Mouse (Mus musculus): ENCODE data around the gene Pip5kl1.

The Pip5kl1 gene

DNA sequence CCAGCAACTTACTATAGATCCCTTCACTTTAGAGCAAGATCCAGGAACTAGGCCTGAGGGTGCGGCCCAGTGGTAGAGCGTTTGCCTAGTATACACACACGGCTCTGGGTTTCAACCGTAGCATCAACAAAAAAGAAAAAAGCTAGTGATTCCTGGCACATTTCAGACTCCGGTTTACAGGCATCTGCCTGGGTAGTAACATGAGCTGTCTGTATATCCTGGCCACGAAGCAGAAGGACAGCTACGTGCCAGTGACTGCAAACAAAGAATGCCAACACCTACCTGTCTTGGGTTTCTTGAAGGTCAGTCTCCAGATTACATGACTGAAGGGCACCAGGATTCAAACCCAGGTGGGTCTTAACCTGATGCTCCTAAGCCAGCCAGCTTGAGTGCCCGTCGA, 25.4 kb upstream of the Pip5kl1 start:
- no peak for DNase-seq

DNA sequence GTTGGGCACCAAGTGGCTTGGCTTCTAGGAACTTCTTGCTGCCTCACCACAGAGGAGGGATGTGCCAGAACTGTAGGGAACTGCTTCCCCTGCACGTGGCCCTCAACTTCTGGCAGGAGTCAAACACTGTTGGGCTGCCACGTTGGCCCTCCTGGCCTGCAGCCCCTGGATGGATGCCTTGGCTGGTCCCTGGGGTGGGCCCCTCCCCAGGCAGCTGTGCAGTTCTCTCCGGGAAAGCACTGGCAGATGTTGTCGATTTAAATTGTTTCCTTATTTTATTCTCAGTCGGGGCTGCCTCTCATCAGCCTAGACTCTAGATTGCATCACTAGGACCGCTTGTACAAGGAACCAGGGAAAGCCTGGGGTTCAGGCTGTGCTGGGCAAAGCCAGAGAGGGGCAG, 24.8 kb upstream of the Pip5kl1 start:
- DNase-seq, result no peak

DNA sequence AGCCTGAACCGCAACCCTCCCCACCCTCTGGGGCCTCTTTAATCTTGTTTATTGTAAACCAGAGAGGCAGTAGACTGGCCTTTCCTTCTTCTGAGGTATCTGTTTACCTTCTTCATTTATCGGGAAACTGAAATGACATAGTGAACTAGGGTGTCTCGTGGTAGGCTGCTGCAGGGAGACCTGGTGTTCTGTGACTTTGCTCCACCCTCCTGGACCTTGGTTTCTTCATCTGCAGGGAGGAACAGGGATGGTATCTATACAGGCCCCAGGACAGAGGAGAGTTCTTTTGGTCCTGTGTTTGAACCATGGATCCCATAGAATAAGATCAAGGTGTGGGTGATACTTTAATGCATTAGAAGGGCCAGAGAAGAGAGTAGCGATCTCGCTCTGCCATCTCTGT, 23.4 kb upstream of the Pip5kl1 start:
- DNase-seq, result no peak

DNA sequence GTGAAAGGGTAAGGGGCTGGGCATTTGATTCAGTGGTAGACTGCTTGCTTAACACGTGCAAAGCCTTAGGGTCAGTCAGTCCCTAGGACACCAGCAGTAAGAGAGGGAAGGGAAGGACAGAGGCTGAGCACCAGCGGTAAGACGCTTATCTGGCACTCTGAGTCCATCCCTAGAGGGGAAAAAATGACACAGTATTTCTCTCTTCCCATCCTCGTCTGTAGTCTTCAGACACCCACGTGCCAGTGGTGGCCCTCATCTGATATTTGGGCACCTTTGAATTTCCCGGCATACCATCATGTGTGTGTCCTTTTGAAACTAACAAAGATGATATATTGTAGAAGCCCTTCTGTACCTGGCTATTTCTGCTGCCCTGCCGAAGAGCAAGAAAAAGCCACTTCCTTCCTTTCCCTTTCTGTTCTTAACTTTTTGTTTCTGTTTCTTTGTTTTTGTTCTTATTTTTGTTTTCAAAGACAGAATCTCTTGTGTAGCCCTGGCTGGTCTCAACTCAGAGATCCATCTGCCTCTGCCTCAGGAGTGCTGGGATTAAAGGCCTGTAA, 20.9 kb upstream of the Pip5kl1 start:
- DNase-seq, result no peak

DNA sequence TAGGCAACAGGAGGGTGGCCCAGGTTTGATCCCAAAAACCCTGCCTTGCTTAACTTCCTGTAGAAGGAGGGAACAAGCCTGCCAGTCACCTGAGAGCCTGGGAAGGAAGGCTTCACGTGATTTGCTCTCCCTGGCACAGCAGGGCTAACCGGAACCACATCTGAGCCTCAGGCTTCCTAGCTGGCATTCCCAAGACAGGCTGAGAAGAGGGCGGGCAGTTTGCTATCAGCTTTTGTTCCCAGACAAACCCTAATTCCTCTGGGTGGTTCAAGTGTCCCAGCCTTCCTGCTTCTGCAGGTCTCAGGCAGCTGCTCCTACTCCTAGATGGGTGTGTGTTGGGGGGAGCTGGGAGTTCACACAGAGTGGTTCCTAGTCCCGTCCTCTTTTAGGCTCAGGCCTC, 19.1 kb upstream of the Pip5kl1 start:
- DNase-seq, result no peak

DNA sequence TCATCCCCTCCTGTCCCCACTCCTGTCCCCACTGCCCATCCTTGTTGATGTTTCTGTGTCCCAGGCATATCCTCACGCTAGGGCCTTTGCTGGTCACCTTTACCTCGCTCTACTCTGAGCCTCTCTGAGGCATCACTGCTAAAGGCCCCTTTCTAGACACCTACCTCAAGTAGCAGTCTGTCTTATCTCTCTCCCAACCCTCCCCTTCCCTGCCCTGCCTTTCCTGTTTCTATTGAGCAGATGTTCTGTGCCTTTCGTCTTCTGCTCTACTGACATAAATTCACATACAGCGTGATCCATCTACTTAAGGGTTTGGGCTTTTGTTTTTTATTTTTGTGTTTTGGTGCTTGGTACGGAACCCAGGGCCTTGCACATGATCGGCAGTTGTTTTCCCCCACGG, 18.6 kb upstream of the Pip5kl1 start:
- DNase-seq, result no peak

DNA sequence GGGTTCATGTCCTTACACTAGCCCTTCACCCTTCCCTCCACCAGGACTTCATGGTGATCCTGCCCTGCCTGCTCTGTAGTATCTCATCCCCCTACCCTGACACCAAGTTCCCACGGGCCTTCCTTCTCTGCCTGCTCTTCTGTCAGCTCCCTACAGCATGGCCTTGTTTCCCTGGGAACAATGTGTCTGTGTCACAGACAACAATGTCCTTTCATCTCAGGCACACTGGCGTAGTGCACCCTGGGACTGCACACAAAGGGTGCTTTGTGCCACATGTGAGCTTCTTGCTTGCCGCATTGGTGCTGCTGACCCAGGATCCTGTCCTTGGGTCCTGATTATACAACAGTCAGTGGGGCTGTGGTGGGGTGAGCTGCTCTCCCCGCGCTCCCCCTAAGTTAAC, 15.0 kb upstream of the Pip5kl1 start:
- no peak for DNase-seq

DNA sequence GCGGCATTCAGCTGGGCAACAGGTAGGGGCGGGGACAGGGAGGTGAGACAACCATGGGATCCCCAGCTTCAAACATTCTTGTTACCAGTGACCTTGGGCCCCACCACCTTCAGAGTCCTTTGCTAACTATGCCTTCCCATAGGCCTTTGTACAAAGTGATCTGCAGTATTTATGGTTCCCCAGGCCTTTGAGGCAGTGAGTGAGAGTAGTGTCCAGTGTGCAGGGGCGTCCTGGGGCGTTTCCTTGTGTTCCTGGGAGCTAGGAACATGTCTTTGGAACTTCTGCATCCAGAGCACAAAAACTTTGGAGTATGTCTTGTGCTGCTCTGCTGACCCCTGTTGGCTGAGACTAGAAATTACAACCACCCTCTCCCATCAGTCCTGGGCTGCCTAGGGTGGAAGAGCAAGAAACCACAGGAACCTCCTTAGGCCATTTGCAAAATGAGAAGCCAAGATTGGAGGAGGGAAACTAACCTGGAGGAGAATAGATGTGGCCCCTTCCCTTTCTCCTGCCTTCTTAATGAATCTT, 8.0 kb upstream of the Pip5kl1 start:
- peak; percentile 53 for DNase-seq

DNA sequence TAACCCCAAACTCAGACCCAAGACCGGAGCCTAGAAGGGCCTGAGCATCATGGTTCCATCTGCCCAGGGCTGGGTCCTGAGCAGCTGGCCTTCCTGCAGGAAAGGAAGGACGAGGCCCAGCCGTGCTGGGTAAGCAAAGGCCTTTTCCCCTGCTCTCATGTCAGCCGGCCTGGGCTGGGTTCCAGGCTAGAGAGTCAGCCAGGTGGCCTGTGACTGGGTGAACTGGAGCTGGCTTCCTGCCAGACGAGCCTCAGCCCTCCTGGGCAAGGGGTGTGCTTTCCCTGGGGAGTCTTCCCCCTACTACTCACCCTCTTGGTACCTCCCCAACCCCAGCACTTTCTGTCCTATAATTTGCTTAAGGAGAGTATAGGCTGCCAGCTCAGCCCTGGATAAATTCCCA, 6.4 kb upstream of the Pip5kl1 start:
- no peak for DNase-seq

DNA sequence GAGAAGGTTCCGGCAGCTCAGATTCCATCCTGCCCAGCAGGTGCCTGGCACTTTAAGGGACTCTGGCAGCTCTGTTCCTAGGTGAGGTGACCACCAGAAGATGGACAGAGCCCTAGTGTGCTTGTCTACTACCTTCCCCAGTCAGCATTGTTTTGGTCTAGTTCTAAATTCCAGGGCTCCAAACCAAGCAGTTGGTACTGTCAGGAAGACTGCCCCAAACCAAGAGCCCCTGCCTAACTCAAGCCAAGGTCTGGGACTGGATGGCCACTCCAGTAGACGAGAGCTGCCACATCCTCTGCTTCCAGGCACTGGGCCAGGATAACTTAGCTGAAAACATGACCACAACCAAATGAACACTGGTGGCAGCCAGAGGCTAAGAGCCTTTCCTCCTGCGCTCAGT, 5.7 kb upstream of the Pip5kl1 start:
- no peak for DNase-seq

DNA sequence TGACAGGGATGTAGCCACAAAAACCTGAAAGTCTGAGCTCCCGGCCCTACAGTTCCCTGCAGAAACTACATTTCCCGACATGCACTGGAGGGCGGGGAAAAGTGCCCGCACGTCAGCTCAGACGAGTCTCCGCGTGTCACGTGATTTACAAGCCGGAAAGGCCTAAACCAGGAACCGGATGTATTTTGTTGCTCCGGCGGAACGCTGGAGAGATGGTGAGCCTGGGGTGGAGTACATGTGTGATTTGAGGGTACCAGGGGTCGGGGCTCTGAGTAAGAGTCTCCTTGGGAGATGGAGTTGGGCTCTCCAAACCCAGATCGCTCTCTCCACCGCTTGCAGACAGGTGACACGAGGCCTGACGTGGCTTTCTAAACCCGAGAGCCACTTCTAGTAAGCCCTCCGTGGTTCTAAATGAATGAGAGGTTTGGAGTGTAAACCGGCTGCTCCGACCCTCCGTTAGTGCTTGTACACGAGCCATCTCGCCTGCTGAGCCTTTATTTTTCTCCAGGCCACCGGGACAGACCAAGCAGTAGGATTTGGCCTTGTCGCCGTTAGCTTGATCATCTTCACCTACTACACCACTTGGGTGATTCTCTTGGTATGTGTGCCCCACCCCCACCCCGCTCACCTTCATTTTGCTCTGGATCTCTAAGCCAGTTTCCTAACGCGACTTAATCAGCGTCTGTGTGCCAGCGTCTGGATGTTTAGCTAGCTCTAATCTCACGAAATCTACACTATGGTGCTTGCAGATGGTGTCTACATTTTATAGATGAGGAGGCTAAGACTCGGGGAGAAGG, 3.7 kb upstream of the Pip5kl1 start, which contains the start of gene Dpm2:
Gene Dpm2, plus strand, starts transcription at position 161 of the 797 bp plus-strand sequence.
- peak; percentile 83 for DNase-seq

DNA sequence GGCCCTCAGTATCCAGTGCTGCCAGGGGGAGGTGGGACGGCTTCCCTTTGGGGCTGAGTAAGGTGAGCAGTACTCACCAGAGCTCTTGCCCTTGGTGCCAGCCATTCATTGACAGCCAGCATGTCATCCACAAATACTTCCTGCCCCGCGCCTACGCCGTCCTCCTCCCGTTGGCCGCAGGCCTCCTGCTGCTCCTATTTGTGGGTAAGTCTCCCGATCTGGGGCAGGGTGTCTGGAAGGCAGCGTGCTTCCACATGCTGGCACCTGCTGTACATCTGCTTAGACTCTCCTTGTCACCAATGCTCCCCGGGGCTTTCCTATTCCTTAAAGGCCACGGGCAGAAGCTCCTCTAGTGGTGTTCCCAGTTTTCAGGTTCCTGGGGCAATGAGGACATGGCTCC, 2.4 kb upstream of the Pip5kl1 start:
- no peak for DNase-seq

DNA sequence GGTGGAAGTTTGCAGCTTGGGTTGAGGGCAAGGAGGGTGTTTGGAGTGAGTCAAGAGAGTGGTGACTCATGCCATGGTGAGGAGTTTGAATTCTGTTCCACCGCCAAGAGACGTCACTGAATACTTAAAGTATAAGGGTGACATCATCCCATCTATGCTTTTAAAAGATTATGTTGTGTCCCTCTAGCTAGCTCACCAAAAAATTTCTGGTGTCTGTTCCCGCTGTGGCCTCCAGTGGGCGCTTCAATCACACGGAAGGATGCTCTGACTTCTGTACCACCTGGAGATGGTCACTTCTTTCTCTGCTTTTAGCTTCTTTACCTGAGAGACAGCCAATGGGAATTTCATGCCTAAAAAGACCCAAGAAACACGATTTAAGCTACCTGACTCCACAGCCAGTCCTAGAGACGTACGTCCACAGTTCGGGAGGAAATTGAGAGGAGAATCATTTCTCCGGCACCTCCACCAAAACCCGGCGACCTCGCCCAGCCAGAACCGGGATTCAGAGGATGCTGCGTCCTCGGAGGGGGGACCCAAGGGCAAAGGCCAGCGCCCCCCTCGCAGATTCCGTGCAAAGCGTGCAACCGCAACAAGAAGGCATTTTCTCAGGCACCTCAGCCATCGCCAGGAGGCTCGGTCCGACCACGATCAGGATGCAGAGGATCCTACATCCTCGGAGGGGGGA, 446 bp downstream of the Pip5kl1 start:
- peak; percentile 69 for DNase-seq

DNA sequence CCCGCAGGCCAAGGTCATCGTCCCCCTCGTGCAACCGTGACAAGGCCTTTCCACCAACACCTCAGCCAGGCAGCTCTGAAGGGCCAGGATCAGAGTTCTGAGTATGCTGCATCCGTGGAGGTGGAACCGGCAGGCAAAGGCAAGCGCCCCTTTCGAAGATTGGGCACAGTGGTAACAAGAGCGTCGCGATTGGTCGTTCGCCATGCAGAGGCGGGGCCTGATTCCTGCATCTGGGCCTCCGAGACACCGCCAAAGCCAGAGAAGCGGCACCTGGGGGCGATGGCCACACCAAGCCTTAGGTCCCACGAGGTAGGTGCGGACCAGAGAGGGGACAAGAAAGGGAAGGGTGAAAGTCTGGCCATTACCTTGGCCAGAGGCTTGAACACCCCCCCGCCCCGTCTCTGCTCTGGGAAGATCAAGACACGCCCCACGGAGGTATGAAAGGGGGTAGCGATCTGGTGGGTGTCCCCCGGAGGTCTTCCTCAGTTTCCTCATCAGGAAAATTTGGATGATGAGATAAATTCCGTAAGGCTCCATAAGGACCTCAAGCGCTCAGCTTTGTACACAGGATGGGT, 1.1 kb downstream of the Pip5kl1 start, which contains the start of gene 9430097D07Rik:
Gene 9430097D07Rik, minus strand, starts transcription at position 99 of the 575 bp plus-strand sequence.
- peak; percentile 74 for DNase-seq

DNA sequence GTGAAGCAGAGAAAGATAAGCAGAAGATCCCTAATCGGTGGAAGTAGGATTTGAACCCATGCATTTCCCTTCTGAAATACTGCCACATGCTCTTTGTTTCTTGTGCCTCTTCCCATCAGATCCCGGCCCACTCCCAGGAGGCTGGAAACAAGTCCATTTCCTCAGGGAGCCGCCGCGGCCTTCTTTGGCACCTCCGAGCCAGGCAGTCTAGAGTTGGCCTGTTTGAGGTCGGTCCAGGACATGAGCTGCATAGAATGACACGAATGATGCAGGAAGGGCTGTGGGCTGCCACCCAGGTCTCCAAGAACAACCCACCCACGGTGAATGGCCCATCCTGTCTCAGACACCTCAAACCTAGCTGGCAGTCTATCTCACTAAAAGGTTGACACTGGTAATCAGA, 1.9 kb downstream of the Pip5kl1 start:
- no peak for DNase-seq

DNA sequence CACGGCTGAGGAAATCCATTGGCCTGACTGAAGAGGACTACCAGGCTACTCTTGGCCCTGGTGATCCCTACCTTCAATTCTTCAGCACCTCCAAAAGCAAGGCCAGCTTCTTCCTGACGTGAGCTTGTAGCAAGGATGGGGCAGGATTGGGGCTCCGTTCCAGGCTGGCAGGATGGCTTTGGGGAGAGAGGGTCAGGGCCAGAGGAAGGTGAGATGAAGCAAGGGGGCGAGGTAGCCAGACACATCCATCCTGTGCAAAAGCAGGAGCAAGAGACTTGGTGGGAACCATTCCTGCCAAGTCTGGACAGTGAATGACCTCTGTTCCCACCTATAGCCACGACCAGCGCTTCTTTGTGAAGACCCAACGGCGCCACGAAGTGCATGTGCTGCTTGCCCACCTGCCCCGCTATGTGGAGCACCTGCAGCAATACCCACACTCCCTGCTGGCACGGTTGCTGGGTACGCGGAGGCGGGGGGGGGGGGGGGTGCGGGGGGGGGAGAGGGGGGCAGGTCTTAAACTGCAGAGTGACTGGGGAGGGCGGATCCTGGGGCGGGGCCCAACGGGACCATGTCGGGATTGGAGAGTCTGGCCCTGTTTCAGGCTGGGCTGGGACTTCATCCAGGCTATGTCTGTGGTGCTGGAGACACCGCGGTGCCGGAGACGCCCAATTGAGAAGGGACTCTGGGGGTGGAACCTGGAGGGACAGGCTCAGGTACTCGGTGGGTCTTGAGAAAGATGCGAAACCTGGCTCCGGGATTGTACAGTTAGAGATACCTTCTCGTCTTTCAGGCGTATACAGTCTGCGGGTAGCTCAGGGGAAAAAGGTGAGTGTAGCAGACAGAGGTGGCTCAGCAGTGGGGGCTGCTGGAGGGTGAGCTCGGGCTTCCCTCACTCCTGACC, 3.8 kb downstream of the Pip5kl1 start:
- no peak for DNase-seq

DNA sequence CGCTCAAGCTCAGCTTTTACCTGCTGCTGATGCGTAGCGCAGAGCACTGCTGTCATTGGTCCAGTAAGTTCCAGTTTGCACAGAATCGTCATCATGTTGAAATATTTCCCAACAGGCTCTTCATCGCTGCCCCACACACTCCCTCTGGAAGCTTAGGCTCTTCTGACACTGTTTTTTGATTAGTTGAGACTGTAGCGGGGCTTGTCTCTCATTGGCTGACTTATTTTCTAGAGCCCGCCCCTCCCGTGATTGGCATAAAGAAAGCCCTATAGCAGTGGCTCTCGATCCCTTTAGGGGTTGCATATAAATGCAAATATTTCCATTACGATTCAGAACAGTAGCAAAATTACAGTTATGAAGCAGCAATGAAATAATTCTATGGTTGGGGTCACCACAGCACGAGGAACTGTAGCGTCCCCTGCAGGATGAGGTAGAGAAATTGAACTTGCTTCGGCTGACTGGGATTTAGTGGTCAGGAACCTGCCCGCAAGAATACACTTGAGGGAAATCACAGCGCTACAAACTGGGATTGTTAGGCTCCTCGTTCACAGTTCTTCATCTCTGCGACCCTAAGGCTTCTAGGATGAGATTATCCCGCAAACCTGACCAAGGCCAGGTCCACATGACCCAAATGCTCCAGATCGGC, 7.0 kb downstream of the Pip5kl1 start:
- DNase-seq, result peak; percentile 72

DNA sequence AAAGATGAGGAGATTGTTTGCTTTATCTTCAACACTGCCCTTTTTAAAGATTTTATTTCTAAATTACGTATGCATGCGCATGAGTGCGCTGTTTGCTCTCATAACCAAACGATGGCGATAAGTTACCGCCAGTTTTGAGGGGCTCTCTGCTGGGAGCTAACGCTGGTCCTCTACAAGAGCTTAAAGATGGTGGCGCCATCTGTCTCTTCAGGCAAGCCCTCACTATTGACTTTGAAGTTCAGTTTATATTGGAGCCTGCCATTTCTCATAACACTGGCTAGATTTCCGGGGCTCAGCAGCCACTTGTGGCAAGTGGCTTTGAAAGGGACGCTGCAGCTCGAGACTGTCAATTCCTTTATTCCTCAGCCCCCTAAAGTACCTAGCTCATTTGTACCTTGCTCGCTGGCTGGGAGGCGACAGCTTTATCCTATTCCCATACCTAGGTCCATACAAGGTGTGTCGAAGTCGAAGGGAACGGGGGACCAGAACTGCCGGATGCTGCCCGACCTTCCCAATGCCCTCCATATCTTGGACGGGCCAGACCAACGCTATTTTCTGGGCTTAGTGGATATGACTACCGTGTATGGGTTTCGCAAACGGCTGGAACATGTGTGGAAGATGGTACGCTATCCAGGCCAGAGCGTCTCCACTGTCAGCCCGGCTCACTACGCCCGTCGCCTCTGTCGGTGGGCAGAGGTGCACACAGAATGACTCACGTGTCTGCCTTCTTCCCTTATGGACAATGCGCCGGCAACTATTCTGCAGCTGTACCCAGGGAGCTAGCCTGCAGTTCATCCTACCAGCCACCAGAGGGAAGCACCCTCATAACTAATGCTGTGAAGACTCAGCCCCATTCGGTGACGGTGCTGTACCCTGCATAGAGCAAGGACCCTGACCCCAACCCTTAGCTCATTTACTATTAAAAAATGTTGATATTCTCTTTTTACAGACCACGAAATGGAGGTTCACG, 8.5 kb downstream of the Pip5kl1 start:
- DNase-seq, result peak; percentile 64

DNA sequence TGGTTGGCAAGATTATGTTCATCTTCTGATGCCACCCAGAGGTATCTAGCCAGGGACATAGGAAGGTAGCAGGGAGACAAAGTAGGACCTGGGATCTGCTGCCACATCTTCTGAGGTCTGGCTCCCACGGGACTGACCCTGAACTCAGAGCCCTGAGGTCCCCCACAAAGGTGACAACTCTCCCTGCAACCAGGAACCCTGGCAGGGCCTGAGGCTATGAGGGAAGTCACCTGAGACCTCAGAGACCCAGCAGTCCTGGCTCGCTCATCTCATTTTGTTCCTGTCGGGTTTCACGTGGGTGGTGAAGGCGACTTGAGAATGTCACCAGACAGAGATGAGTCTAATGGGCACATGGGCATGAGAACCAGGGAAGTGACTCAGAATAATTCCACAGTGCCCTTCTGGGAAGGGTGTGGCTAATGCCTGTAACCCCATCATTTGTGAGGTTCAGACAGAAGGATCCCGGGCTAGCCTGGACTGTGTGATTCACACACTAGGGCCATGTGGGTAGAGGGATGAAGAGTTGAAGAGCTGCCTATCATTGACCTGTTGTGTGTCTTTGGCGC, 10.6 kb downstream of the Pip5kl1 start:
- no peak for DNase-seq

DNA sequence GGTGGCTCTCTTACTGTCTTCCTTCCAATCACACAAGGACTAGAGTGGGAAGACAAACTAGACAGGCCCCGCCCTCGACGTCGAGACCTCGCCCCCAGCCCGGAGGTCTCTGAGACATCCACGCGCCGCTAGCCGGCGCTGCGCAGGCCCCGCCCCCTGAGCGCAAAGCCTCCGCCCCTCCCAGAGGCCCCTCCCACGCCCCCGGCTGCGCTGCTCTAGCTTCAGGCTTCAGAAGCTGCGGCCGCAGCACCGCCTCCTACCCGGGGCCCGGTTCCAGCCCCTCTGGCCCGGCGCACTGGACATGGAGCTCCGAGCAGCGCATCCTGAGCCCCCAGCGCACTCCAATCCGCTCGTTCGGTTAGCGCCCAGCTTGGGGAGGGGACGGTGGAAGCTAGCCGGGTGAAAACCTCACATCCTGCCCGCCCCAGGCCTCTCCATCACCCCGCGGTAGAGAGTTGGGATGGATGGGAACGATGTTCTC, 12.3 kb downstream of the Pip5kl1 start, which contains the start of gene St6galnac4:
Gene St6galnac4, plus strand, starts transcription at position 225 of the 481 bp plus-strand sequence.
- peak; percentile 88 for DNase-seq
